Mouse (Mus musculus) small intestine, adult 2 months (tissue): Measurements from ENCODE around the gene Slc30a2. TPM values are rescaled to one million over a fixed set of nuclear protein-coding genes. Genes with fewer than 3 reads are reported as not detected.

Source experiments
- H3K27ac ChIP-seq: fragments of 200-500 bp; 2 replicates; pipeline ENCODE4 v1.5.1; 2012; ENCODE audit warnings: low read depth, low read length, control low read depth, inconsistent platforms; ENCODE audit not compliant: insufficient read depth
- H3K27me3 ChIP-seq: fragments of 200-500 bp; 2 replicates; pipeline ENCODE4 v1.6.1; 2012; ENCODE audit warnings: mild to moderate bottlenecking, moderate library complexity, low read length, inconsistent platforms; ENCODE audit not compliant: control insufficient read depth, insufficient read depth
- H3K36me3 ChIP-seq: fragments of 200-500 bp; 2 replicates; pipeline ENCODE4 v1.6.1; 2012; ENCODE audit warnings: mild to moderate bottlenecking, low read length, control low read depth, inconsistent platforms; ENCODE audit not compliant: control insufficient read depth, insufficient read depth
- H3K4me1 ChIP-seq: fragments of 200-500 bp; 2 replicates; pipeline ENCODE4 v1.6.1; 2012; ENCODE audit warnings: low read length, inconsistent platforms, mixed read lengths; ENCODE audit not compliant: control insufficient read depth, insufficient read depth, insufficient read length
- H3K4me3 ChIP-seq: fragments of 200-500 bp; 2 replicates; pipeline ENCODE4 v1.5.1; 2012; ENCODE audit warnings: low read depth, mild to moderate bottlenecking, control low read depth, inconsistent platforms, low read length, moderate library complexity
- CTCF ChIP-seq: fragments of 200-500 bp; IDR thresholded peaks from 2 replicates; pipeline ENCODE4 v1.5.1; 2012; ENCODE audit warnings: low read depth, mild to moderate bottlenecking, control low read depth, inconsistent platforms, low read length, moderate library complexity, mixed read lengths; ENCODE audit not compliant: insufficient replicate concordance, insufficient read length; ENCODE audit errors: extremely low read depth
- POLR2A ChIP-seq: fragments of 200-500 bp; IDR thresholded peaks from 2 replicates; pipeline ENCODE4 v1.6.1; 2012; ENCODE audit warnings: low read depth, mild to moderate bottlenecking, control low read depth, inconsistent platforms, low read length, moderate library complexity
- WGBS: fragments of 180-500 bp; shearing (Covaris S2); methylation state at CpG from one replicate; pipeline ENCODE4 v1.1.7; 2018; 5-methylcytosine and 5-hydroxymethylcytosine counted together
- polyA plus RNA-seq: library from polyadenylated mRNA; depleted of rRNA; stranded (reverse); fragments of >200 nt; gene quantifications from 2 replicates; pipeline ENCODE4 v1.2.3, GENCODE M21; 2012

The Slc30a2 gene
- polyA plus RNA-seq, 1 experiment, result 57.1 TPM

- Histone ChIP-seq H3K36me3 (no peaks in the 10 kb centered on the region), H3K27ac (no peak overlapping the region), H3K4me3 (no peak overlapping the region), H3K4me1 (0 out of 2 replicates have a peak, but pooled peaks cover 2% of the 10 kb centered on the region), H3K27me3 (no peaks in the 10 kb centered on the region)
- no peak for TF ChIP-seq POLR2A
- TF ChIP-seq CTCF, result peak; percentile 82; the same call in 1 of the 2 replicates
- 10% methylated on average over 5 of the region's 5 CpGs for WGBS
These were observed 45.4 kb downstream of the Slc30a2 start for GRCm38 (mm10) chr4:134388397-134388796.

DNA sequence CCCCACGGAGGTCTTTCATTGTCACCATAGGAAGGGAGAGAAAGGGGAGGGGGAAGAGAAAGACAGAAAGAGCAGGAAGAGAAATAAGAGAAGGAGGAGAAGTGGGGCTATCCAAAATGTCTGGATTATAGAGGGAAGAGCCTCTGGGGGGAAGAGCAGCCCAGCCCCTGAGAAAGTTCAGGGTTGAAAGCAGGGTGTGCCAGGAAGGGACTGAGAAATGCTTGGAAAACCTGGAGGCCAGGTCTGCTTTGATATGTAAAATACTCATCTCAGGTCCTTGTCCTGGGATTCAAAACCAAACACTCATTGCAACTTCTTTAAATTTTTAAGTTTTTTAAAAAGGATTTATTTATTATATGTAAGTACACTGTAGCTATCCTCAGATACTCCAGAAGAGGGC, 48.7 kb downstream of the Slc30a2 start:
- Histone ChIP-seq H3K27me3 (no peaks in the 10 kb centered on the region), H3K4me1 (0 out of 2 replicates have a peak, but pooled peaks cover 2% of the 10 kb centered on the region), H3K27ac (no peak overlapping the region), H3K36me3 (no peaks in the 10 kb centered on the region), H3K4me3 (no peak overlapping the region)
- WGBS, result 83% methylated on average over 1 of the region's 1 CpGs
- TF ChIP-seq CTCF, result no peak

GRCm38 (mm10) chr4:134392595-134392994, 49.6 kb downstream of the Slc30a2 start:
- 37% methylated on average over 8 of the region's 8 CpGs for WGBS
- H3K36me3 ChIP-seq, result no peaks in the 10 kb centered on the region
- no peak overlapping the region for H3K4me3 ChIP-seq
- H3K27ac ChIP-seq, result no peak overlapping the region
- no peaks in the 10 kb centered on the region for H3K4me1 ChIP-seq
- TF ChIP-seq CTCF, result no peak
- TF ChIP-seq POLR2A, result no peak
- H3K27me3 ChIP-seq, result no peaks in the 10 kb centered on the region

GRCm38 (mm10) chr4:134393026-134393425, 50.0 kb downstream of the Slc30a2 start:
- 29% methylated on average over 12 of the region's 12 CpGs for WGBS
- TF ChIP-seq POLR2A, result no peak
- TF ChIP-seq CTCF, result no peak

DNA sequence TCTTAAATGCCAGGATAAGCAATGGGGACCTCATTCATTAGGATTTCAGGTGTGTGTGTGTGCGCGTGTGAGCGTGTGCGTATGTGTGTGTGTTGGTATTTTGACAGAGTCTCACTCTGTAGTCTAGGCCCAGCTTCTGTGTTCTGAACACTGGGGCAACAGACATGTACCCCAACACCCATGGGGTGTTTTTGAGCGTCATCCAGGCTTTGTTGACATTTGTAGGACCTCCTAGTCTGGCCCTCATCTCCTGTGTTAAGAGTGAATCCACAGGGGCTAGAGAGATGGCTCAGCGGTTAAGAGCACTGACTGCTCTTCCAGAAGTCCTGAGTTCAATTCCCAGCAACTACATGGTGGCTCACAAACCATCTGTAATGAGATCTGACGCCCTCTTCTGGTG, 52.2 kb downstream of the Slc30a2 start:
- H3K27ac ChIP-seq, result no peak overlapping the region
- H3K4me3 ChIP-seq, result no peak overlapping the region
- 87% methylated on average over 7 of the region's 7 CpGs for WGBS
- no peaks in the 10 kb centered on the region for H3K36me3 ChIP-seq
- H3K4me1 ChIP-seq, result peaks cover 5% of the 10 kb centered on the region; the same call in 1 of the 2 replicates
- H3K27me3 ChIP-seq, result no peaks in the 10 kb centered on the region
- TF ChIP-seq CTCF (no peak), POLR2A (no peak)

More at GRCm38 (mm10) chr4:134393026-134393425, 50.0 kb downstream of the Slc30a2 start:
- Histone ChIP-seq H3K4me1 (peaks cover 4% of the 10 kb centered on the region; the same call in 1 of the 2 replicates), H3K4me3 (no peak overlapping the region), H3K36me3 (no peaks in the 10 kb centered on the region), H3K27me3 (no peaks in the 10 kb centered on the region), H3K27ac (no peak overlapping the region)

DNA sequence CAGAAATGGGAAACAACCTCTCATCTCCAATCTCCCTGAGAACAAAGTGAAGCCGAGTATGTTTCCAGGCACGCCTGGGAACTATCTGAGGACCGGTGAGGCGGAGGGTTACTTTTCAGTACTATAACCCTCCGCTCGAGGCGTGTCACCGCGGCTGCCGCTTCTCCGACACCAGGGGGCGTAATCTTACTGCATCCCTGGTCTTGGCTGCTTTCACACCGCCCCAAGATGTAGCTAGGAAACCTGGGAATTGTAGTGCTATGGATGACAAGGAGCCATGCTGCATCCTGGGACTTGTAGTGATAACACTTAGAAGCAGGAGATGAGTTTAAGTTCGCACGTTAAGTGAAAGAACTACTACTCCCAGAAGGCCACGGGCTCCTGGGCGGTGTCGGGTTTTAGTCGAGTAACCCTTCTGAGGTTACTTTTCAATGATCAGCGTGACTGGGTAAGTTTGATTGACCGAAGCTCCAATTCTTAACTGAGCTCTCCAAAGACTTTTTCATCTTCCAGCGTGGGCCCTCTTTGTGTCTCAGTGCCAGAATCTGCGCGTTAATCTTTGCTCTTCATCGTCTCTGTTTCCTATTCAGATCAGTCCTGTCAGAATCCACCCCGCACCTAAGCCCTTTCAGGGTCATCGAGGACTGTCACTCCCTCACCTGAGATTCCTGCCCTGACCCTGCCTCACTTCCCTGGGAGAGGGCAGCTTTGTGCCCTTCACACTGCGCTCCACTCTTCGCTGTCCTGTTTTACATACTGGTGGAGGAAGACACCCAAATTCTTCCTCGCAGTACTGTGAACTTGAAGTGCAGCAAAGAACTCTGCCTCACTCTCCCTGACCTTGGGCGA, 53.2 kb downstream of the Slc30a2 start, which contains the start of gene Pafah2:
Gene Pafah2 (plus strand): TSS at position 344 of the 849 bp plus-strand sequence.
- no peaks in the 10 kb centered on the region for H3K36me3 ChIP-seq
- peak within 1 kb of the TSS; percentile 98 for H3K27ac ChIP-seq
- H3K4me3 ChIP-seq, result peak within 1 kb of the TSS; percentile 69
- 1% methylated on average over 31 of the region's 31 CpGs for WGBS
- no peaks in the 10 kb centered on the region for H3K27me3 ChIP-seq
- H3K4me1 ChIP-seq, result peaks cover 8% of the 10 kb centered on the region
- TF ChIP-seq CTCF, result peak; percentile 98
- no peak for TF ChIP-seq POLR2A

GRCm38 (mm10) chr4:134397121-134397520, 54.1 kb downstream of the Slc30a2 start:
- Histone ChIP-seq H3K4me3 (peak overlapping the region; percentile 40), H3K36me3 (no peaks in the 10 kb centered on the region), H3K27me3 (no peaks in the 10 kb centered on the region), H3K4me1 (peaks cover 14% of the 10 kb centered on the region), H3K27ac (peak overlapping the region; percentile 79)
- TF ChIP-seq CTCF (no peak; the same call in 1 of the 2 replicates), POLR2A (no peak)
- WGBS, result 7% methylated on average over 7 of the region's 7 CpGs
